Mouse (Mus musculus): ENCODE results near the gene Sgsm3. TPM values are rescaled to one million over a fixed set of nuclear protein-coding genes. Genes with fewer than 3 reads are reported as not detected.

The Sgsm3 gene
- polyA plus RNA-seq, 1 experiment from 2014 or later = 39.2 TPM

DNA sequence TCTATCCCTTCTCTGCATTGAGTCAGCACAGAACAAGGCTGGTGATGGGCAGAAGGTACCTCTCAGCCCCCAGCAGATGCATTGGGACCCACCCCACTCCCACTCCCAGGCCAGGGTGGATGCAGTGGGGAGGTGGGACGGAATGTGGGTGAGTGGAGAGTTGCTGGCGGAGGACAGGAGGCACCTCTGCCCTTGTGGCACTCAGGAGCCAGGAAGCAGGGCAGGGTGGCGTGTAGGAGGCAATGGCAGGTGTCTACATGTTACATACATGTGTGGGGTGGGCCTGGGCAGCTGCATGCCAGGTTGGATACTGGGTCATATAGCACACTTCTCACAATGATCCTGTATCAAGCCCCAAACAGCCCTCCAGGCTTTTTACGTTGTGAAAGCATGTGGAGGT, 34.8 kb downstream of the Sgsm3 start:
- H3K4me3 ChIP-seq = no peak overlapping the region
- H3K9me3 ChIP-seq (replicated peaks) = no peaks in the 10 kb centered on the region
- peaks cover 94% of the 10 kb centered on the region for H3K36me3 ChIP-seq (ENCODE audit: poor library complexity, severe bottlenecking)
- 86% methylated on average over 4 of the region's 4 CpGs for WGBS
- H3K9ac ChIP-seq = no peak overlapping the region
- H3K4me2 ChIP-seq = no peak overlapping the region
- H3K27ac ChIP-seq = no peak overlapping the region
- no peaks in the 10 kb centered on the region for H3K4me1 ChIP-seq
- H3K27me3 ChIP-seq = no peaks in the 10 kb centered on the region
- no peak for ATAC-seq

DNA sequence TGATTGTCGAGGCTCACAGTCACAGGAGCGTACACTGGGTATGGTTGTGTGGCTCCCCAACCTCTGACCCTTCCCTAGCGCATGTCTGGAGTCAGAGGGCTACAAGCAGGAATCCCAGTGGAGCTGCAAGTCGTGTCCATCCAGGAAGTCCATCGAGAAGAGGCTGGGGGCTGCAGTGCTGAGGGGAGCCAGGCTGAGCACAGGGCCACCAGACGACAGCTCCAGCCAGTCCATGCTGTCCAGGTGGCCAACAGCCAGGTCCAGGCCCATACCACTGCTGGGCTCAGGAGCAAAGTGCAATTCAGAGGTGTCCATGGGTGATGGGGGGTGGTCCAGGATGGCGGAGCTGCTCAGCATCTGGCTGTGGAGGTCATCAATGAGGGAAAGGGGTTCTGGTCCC, 35.6 kb downstream of the Sgsm3 start:
- Histone ChIP-seq H3K4me1 (no peaks in the 10 kb centered on the region), H3K9ac (no peak overlapping the region), H3K27ac (no peak overlapping the region), H3K4me2 (no peak overlapping the region), H3K4me3 (no peak overlapping the region), H3K27me3 (no peaks in the 10 kb centered on the region), H3K9me3 (replicated peaks) (no peaks in the 10 kb centered on the region), H3K36me3 (ENCODE audit: poor library complexity, severe bottlenecking) (peaks cover 99% of the 10 kb centered on the region)
- 96% methylated on average over 7 of the region's 7 CpGs for whole genome bisulfite sequencing
- ATAC-seq = no peak

DNA sequence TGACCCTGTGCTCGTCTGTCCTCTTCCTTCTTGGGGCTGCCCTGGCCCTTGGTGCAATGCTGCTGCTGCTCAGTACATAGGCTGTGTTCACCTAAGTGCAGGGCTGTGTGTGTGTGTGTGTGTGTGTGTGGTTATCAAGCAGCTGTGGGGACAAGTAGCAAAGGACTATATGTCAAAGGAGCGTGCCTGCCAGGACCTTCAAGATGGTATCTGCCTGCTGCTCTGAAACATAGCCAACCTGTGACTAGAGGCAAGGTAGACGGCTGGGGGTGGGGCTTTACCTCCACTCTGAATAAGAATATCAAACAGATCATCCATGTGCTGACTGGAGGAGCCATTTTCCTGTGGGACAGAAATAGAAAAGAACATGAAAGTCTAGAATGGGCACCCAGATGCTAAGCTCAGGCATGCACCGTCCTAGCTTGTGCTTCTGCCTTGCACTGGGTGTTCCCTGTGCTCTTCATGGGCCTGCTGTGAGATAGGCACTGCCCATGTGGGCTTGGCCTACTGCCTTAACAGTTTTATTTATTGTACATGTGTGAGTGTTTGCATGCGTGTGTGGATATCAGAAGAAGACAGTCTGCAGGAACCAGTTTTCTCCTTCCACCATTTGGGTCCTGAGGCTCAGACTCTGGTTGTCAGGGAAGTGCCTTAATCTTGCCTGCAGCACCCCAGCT, 37.6 kb downstream of the Sgsm3 start:
- WGBS = 92% methylated on average over 5 of the region's 5 CpGs
- no peaks in the 10 kb centered on the region for H3K9me3 ChIP-seq (replicated peaks)
- no peak overlapping the region for H3K4me2 ChIP-seq
- no peak overlapping the region for H3K9ac ChIP-seq
- ATAC-seq = no peak
- no peaks in the 10 kb centered on the region for H3K4me1 ChIP-seq
- no peaks in the 10 kb centered on the region for H3K27me3 ChIP-seq
- no peak overlapping the region for H3K27ac ChIP-seq
- H3K36me3 ChIP-seq (ENCODE audit: poor library complexity, severe bottlenecking) = peaks cover 99% of the 10 kb centered on the region
- H3K4me3 ChIP-seq = no peak overlapping the region

DNA sequence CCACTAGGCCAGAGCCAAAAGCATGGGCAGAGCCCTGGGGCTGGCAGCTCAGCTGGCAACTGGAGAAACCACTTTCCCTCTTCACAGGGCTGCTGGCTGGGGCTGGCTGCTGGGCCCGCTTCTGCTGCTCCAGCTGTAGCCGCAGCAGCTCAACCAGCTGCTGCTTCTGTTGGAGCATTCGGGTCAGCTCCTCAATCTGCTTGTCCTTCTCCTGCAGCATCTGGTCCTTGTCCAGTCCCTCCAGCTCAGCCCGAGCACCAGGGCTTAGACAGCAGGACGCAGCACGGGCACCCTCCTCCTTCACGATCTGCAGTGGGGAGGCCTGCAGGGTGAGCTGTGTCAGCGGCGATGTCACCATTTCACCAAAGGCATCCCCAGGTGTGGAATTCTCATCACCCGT, 38.9 kb downstream of the Sgsm3 start:
- 87% methylated on average over 10 of the region's 10 CpGs for WGBS
- Histone ChIP-seq H3K9ac (no peak overlapping the region), H3K36me3 (ENCODE audit: poor library complexity, severe bottlenecking) (peaks cover 98% of the 10 kb centered on the region)

DNA sequence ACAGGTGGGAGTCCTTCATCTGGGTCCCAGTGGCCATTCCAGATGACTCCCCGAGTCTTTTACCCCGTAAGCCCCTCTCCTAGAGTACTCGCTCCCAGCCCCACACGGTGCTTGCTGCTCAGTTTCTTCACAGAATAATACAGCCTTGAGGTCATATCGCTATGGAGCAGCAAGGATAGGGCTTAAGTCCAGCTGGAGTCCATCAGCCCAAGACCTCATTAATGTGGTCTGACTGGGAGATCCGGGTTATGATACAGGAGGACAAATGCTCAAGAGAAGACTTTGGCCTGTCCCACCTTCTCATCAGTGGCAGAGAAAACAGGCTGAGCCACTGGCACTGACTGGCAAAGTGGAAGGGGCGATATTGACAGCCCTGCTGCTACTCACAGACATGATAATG, 39.7 kb downstream of the Sgsm3 start:
- H3K36me3 ChIP-seq (ENCODE audit: poor library complexity, severe bottlenecking) = peaks cover 98% of the 10 kb centered on the region
- no peak overlapping the region for H3K4me3 ChIP-seq
- no peak overlapping the region for H3K27ac ChIP-seq
- no peak overlapping the region for H3K4me2 ChIP-seq
- no peaks in the 10 kb centered on the region for H3K4me1 ChIP-seq
- 95% methylated on average over 7 of the region's 7 CpGs for WGBS
- no peaks in the 10 kb centered on the region for H3K9me3 ChIP-seq (replicated peaks)
- H3K27me3 ChIP-seq = no peaks in the 10 kb centered on the region
- H3K9ac ChIP-seq = no peak overlapping the region
- no peak for ATAC-seq

More for the DNA sequence above, 38.9 kb downstream of the Sgsm3 start:
- no peaks in the 10 kb centered on the region for H3K4me1 ChIP-seq
- no peak overlapping the region for H3K4me3 ChIP-seq
- ATAC-seq = no peak
- no peak overlapping the region for H3K4me2 ChIP-seq
- H3K27me3 ChIP-seq = no peaks in the 10 kb centered on the region
- no peaks in the 10 kb centered on the region for H3K9me3 ChIP-seq (replicated peaks)
- no peak overlapping the region for H3K27ac ChIP-seq

DNA sequence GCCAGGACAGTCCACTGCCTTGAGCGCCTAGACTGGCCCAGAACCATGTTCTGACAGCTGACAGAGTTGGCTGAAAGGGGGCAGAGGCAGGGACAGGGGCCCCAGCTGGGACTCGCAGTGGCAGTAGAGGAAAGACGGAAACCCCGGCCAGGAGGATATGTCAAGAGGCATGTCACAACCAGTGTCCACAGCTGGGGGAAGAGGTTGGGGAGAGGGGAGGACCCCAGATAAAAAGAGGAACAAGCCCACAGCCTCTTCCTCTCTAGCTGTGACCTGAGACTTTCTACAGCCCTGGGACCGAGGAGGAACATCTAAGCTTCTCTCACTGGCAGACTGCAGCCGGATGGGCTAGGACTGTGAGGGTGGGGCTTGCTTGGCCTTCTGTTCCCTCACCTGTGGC, 43.8 kb downstream of the Sgsm3 start:
- Histone ChIP-seq H3K36me3 (ENCODE audit: poor library complexity, severe bottlenecking) (peaks cover 59% of the 10 kb centered on the region), H3K27ac (no peak overlapping the region), H3K9me3 (replicated peaks) (no peaks in the 10 kb centered on the region), H3K4me1 (no peaks in the 10 kb centered on the region), H3K4me2 (no peak overlapping the region), H3K4me3 (no peak overlapping the region), H3K27me3 (no peaks in the 10 kb centered on the region), H3K9ac (no peak overlapping the region)
- no peak for ATAC-seq
- 93% methylated on average over 6 of the region's 6 CpGs for WGBS

DNA sequence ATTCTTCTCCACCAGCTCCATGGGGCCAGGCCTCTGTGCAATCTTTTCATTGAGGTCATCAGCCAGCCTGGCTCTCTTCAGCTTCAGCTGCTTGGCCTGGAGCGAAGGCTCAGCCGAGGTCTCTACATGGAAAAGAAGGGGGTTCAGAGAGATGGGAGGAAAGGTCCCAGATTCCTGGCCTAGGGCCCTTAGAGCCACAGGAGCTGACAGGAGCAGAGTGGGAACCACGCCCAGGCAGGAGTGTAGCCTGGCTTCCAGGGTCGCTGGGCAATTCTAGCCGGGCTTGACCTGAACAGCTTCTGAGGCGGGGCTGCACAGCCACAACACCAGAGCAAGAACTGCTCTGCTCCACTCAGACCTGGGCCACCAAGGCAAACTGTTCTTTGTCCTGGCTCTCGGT, 44.9 kb downstream of the Sgsm3 start:
- Histone ChIP-seq H3K36me3 (ENCODE audit: poor library complexity, severe bottlenecking) (peaks cover 48% of the 10 kb centered on the region), H3K9me3 (replicated peaks) (no peaks in the 10 kb centered on the region), H3K9ac (no peak overlapping the region), H3K27me3 (no peaks in the 10 kb centered on the region), H3K4me3 (no peak overlapping the region), H3K4me2 (no peak overlapping the region), H3K4me1 (no peaks in the 10 kb centered on the region), H3K27ac (no peak overlapping the region)
- WGBS = 95% methylated on average over 7 of the region's 7 CpGs
- no peak for ATAC-seq

DNA sequence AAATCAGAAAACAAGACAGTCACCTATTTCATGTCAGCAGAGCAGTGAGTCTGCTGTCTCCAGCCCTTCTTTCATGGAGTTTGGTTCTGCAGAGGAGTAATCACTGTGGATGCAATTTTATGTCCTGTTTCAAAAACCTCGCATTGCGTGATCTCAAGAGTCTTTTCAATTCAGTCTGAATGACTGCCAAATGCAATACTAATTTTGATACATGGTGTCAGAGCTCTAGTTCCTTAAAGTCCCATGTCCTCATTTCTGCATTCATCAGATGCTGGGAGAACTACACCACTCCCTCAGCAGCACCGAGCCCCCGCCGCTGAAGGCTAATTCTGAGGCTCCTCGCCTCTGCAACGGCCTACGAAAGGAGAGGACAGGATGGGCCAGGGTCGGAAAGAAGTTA, 46.3 kb downstream of the Sgsm3 start:
- Histone ChIP-seq H3K27ac (no peak overlapping the region), H3K4me1 (no peaks in the 10 kb centered on the region), H3K36me3 (ENCODE audit: poor library complexity, severe bottlenecking) (peaks cover 34% of the 10 kb centered on the region), H3K9ac (no peak overlapping the region), H3K9me3 (replicated peaks) (no peaks in the 10 kb centered on the region), H3K27me3 (no peaks in the 10 kb centered on the region), H3K4me2 (no peak overlapping the region), H3K4me3 (no peak overlapping the region)
- 92% methylated on average over 9 of the region's 9 CpGs for WGBS
- ATAC-seq = no peak

DNA sequence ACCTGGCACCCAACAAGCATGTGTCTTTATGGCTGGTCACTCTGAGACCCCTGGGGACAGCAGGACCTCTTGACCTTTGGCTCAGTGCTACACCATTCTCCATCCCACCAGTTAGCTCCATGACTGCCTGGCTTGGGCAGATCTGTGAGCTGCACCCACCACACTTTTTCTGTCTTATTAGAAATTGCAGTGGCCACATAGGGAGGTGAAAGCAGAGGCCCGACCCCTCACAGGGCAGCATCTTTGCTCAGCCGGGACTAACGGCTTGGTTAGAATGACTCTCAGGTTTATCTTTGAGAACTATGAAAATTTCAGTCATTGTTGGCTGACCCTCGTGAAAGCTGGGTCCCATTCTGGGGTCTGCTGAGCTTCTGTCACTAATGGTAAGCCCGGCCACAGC, 49.3 kb downstream of the Sgsm3 start:
- no peak overlapping the region for H3K4me2 ChIP-seq
- H3K9ac ChIP-seq = no peak overlapping the region
- no peaks in the 10 kb centered on the region for H3K4me1 ChIP-seq
- no peak overlapping the region for H3K27ac ChIP-seq
- no peaks in the 10 kb centered on the region for H3K27me3 ChIP-seq
- no peaks in the 10 kb centered on the region for H3K9me3 ChIP-seq (replicated peaks)
- peaks cover 4% of the 10 kb centered on the region; the same call in 1 of the 2 replicates for H3K36me3 ChIP-seq (ENCODE audit: poor library complexity, severe bottlenecking)
- H3K4me3 ChIP-seq = no peak overlapping the region
- WGBS = 86% methylated on average over 5 of the region's 5 CpGs
- ATAC-seq = no peak

DNA sequence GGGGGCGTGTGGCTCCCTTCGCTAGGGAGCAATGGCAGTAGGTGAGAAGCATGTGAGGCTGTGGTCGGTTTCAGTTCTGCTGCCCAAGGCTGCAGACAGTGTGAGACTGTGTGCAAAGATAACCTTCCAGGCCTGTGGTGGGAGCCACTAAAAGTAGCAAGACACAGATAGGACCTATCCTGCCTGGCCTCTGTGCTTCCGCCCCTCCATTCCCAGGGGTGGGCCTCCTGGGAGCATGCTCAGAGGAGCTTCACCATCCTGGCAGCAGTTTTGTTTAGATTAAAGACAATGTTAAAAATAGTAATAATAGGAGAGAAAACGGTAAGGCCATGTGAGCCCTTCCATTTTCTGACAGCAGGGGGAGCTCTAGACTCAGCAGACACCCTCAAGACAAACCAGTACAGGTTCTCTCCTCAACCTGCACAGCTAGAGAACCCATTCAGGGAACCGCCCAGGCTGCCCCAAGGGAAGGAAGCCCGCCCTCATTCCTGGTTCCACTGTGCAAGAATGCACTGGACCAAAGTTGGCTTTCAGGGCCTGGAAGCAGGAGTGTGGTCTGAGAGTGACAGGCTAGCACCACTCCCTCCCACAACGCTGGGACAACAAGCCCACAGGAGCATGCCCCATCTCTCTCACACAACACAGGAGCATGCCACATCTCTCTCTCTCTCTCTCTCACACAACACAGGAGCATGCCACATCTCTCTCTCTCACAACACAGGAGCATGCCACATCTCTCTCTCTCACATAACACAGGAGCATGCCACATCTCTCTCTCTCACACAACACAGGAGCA, 50.0 kb downstream of the Sgsm3 start:
- Histone ChIP-seq H3K4me2 (no peak overlapping the region), H3K27ac (no peak overlapping the region), H3K27me3 (no peaks in the 10 kb centered on the region), H3K4me1 (no peaks in the 10 kb centered on the region), H3K9ac (no peak overlapping the region), H3K9me3 (replicated peaks) (no peaks in the 10 kb centered on the region), H3K36me3 (ENCODE audit: poor library complexity, severe bottlenecking) (no peaks in the 10 kb centered on the region), H3K4me3 (no peak overlapping the region)
- ATAC-seq = peak; percentile 70
- 43% methylated on average over 8 of the region's 8 CpGs for WGBS

DNA sequence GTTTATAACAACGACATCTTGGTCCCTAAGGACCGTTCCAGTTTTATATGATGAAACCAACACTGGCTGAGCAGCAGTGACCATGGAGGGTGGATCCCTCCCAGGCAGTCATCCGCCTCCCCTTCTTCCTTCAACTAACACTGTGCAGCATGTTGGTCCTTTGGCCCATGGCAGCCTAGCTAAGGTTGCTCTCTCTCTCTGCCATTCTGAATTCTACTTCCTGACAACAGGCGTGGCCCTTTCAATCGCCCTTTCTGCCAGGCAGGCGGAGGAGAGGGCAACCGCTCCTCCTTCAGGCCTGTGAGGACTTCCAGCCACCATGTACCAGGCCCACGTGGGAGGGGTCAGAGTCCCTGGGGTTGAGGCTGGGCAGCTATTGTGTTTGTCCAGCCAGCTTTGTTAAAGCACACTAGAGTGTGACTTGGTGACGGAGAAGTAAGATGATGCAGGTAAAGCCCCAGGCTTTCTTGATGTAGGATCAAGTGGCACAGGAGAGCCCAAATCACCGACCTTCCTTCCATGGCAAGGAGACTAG, 53.4 kb downstream of the Sgsm3 start:
- H3K9me3 ChIP-seq (replicated peaks) = no peaks in the 10 kb centered on the region
- no peak overlapping the region for H3K9ac ChIP-seq
- no peaks in the 10 kb centered on the region for H3K27me3 ChIP-seq
- no peak overlapping the region for H3K4me2 ChIP-seq
- H3K4me1 ChIP-seq = peaks cover 14% of the 10 kb centered on the region; the same call in 1 of the 2 replicates
- no peaks in the 10 kb centered on the region for H3K36me3 ChIP-seq (ENCODE audit: poor library complexity, severe bottlenecking)
- no peak overlapping the region for H3K4me3 ChIP-seq
- no peak for ATAC-seq
- WGBS = 57% methylated on average over 10 of the region's 10 CpGs
- no peak overlapping the region for H3K27ac ChIP-seq

DNA sequence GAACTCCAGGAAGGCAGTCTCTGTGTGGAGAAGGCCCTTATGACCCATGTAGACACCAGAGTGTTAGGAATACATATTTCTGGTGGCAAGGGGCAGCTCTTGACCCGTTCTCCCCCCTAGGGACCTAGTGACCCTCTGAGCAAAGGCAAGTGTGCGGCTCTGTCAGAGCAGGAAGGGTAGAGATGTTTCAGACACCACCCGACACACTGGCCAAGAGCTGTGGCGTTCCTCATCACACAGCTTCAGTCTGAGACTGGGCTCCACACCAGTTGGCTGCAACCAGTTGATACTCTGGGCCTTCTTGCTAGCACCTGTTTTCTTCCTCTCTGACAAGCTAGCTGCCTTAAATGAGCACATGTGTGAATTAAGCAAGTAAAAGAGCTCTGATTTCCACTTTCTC, 54.0 kb downstream of the Sgsm3 start:
- Histone ChIP-seq H3K9me3 (replicated peaks) (no peaks in the 10 kb centered on the region), H3K27ac (no peak overlapping the region), H3K27me3 (no peaks in the 10 kb centered on the region), H3K9ac (no peak overlapping the region), H3K4me2 (no peak overlapping the region), H3K4me1 (peaks cover 14% of the 10 kb centered on the region; the same call in 1 of the 2 replicates), H3K4me3 (no peak overlapping the region), H3K36me3 (ENCODE audit: poor library complexity, severe bottlenecking) (no peaks in the 10 kb centered on the region)
- ATAC-seq = no peak
- WGBS = 91% methylated on average over 4 of the region's 4 CpGs

Measured in forebrain, embryonic 13.5 days (tissue).